Mouse (Mus musculus) heart, embryonic 11.5 days (tissue): ENCODE results near the gene Wapl. TPM values are rescaled to one million over a fixed set of nuclear protein-coding genes. Genes with fewer than 3 reads are reported as not detected.

Experiments used
- ATAC-seq: fragments of 200-750 bp; cut with Nextera tagmentation; replicated peaks from 2 replicates; pipeline ENCODE4 v1.8.0; 2017; ENCODE audit warnings: moderate library complexity; ENCODE audit not compliant: insufficient number of reproducible peaks, low FRiP score, low TSS enrichment
- H3K27ac ChIP-seq: fragments of 300-500 bp; sonication (generic); 2 replicates; pipeline ENCODE4 v1.5.1; 2014; ENCODE audit warnings: mild to moderate bottlenecking, low read depth, low read length
- H3K27me3 ChIP-seq: fragments of 300-500 bp; sonication (generic); 2 replicates; pipeline ENCODE4 v1.6.1; 2014; ENCODE audit warnings: mild to moderate bottlenecking, low read length, mixed read lengths; ENCODE audit not compliant: control insufficient read depth, insufficient read depth
- H3K36me3 ChIP-seq: fragments of 300-500 bp; sonication (generic); 2 replicates; pipeline ENCODE4 v1.6.1; 2014; ENCODE audit warnings: mild to moderate bottlenecking, low read length, moderate library complexity, mixed read lengths; ENCODE audit not compliant: control insufficient read depth, insufficient read depth
- H3K4me1 ChIP-seq: fragments of 300-500 bp; sonication (generic); 2 replicates; pipeline ENCODE4 v1.6.1; 2014; ENCODE audit warnings: low read length; ENCODE audit not compliant: control insufficient read depth, insufficient read depth
- H3K4me2 ChIP-seq: fragments of 300-500 bp; sonication (generic); 2 replicates; pipeline ENCODE4 v1.6.1; 2014; ENCODE audit warnings: mild to moderate bottlenecking, moderate library complexity
- H3K4me3 ChIP-seq: fragments of 300-500 bp; sonication (generic); 2 replicates; pipeline ENCODE4 v1.5.1; 2014; ENCODE audit warnings: low read depth, low read length
- H3K9ac ChIP-seq: fragments of 300-500 bp; sonication (generic); 2 replicates; pipeline ENCODE4 v1.6.1; 2014; ENCODE audit warnings: mild to moderate bottlenecking, low read depth, low read length, moderate library complexity
- H3K9me3 ChIP-seq: fragments of 300-500 bp; sonication (generic); replicated peaks from 2 replicates; pipeline ENCODE4 v1.6.1; 2016; ENCODE audit warnings: low read length; ENCODE audit not compliant: control insufficient read depth
- WGBS: fragments of 180-500 bp; shearing (Covaris S2); extraction: QIAGEN DNeasy Blood & Tissue Kit; methylation state at CpG from one replicate; pipeline ENCODE4 v1.1.7; 2014; ENCODE audit not compliant: insufficient replicate concordance; 5-methylcytosine and 5-hydroxymethylcytosine counted together
- polyA plus RNA-seq: library from polyadenylated mRNA; unstranded; fragments of >200 nt; fragmentation: Nextera tagmentation; extraction: Ambion mirVana; gene quantifications from 2 replicates; pipeline ENCODE4 v1.2.1, GENCODE M21; 2014

Gene Wapl
- polyA plus RNA-seq, 1 experiment from 2014 or later: 23.7 TPM

DNA sequence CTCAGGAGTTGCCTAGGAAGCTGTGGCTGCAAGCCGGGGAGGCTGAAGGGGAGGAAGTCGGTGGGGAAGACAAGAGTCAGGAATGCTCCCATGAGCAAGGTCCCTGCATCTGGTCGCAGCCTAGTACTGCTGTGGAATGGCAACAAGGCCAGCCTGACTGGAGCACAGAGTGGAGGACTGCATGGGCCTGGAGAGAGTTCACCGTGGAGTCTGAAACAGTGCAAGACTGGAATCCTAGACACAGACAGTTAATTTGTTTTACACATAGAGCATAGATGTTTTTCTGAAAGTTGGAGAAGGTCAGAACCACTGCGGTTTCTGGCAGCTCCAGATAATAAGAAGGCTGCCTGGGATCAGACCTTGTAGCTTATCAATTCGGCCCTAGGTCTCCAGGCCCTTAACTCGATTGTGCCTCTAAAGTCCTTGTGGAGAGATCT is 13.4 kb upstream of the Wapl start:
- 24% methylated on average over 7 of the region's 7 CpGs for WGBS
- Histone ChIP-seq H3K9me3 (no peaks in the 10 kb centered on the region), H3K4me2 (peak overlapping the region; percentile 95; the same call in 1 of the 2 replicates), H3K27ac (peak overlapping the region; percentile 88), H3K4me3 (no peak overlapping the region), H3K27me3 (peaks cover 9% of the 10 kb centered on the region; the same call in 1 of the 2 replicates), H3K4me1 (peaks cover 8% of the 10 kb centered on the region), H3K9ac (no peak overlapping the region), H3K36me3 (no peaks in the 10 kb centered on the region)
- peak; percentile 55 for ATAC-seq

DNA sequence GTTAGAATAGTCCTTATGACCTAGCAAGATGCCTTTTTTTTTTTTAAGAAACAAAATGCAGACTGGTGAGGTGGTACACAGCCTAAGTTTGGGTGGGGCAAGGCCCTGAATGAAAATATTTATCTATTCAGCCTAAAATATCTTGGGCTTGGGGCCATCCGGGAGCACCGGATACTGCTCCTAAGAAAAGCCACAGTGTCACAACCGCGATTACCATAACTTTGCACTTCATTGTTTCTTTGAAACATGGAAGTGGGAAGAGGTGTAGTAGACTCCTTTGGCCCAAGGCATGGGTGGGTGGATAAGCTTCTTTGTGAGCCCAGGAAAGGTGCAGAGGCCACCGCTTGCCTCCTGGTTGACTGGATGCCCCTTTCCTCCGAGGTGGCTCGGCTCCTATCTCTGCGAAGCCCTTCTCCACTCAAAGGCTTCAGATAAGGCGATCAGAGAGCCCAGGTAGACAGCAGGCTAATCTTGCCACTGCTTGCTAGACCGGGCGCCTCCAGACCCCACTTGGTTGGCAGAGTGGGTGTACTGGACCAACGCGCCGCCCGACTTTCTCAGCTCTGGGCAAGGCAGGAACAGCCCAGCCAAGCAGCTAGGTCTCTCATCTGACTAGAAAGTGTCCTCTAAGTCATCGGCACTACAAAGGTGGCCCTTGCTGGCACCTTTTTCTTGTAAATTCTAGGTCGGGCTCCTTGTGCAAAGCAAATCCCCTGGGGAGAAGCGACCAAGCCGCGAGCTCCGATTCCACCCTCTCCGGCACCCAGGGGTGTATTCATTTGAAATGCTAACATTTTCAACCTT is 12.7 kb upstream of the Wapl start:
- Histone ChIP-seq H3K4me3 (peak overlapping the region; percentile 62), H3K4me2 (peak overlapping the region; percentile 95), H3K9me3 (no peaks in the 10 kb centered on the region), H3K4me1 (peaks cover 8% of the 10 kb centered on the region), H3K9ac (peak overlapping the region; percentile 72), H3K36me3 (no peaks in the 10 kb centered on the region), H3K27ac (peak overlapping the region; percentile 88), H3K27me3 (peaks cover 9% of the 10 kb centered on the region; the same call in 1 of the 2 replicates)
- peak; percentile 23; the same call in 1 of the 2 replicates for ATAC-seq
- 7% methylated on average over 22 of the region's 22 CpGs for WGBS

- H3K4me1 ChIP-seq: peaks cover 8% of the 10 kb centered on the region
- H3K9ac ChIP-seq: peak overlapping the region; percentile 72
- peak overlapping the region; percentile 88 for H3K27ac ChIP-seq
- under 1% methylated on average over 39 of the region's 39 CpGs for WGBS
- H3K4me2 ChIP-seq: peak overlapping the region; percentile 95
- H3K9me3 ChIP-seq: no peaks in the 10 kb centered on the region
- H3K36me3 ChIP-seq: no peaks in the 10 kb centered on the region
- ATAC-seq: peak; percentile 79
- peaks cover 9% of the 10 kb centered on the region; the same call in 1 of the 2 replicates for H3K27me3 ChIP-seq
- H3K4me3 ChIP-seq: peak overlapping the region; percentile 62
Observed at GRCm38 (mm10) chr14:34661621-34662477, 11.9 kb upstream of the Wapl start.

DNA sequence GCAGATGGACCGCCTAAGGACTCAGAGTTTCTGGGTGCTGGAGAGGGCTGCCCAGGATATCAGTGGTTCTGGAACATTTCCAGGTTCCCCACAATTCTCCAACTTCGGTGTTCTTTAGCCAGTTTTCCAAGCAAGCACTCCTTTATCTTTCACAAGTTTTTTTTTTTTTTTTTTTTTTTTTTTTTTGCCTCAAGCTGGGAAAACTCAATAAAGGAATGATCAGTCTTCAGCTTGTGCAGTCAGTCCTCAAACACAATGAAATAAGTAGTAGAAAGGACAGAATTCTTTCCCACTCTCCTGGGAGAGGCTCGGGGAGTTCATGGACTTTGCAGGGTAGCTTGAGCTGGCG is 11.3 kb upstream of the Wapl start:
- peaks cover 9% of the 10 kb centered on the region; the same call in 1 of the 2 replicates for H3K27me3 ChIP-seq
- H3K4me1 ChIP-seq: peaks cover 8% of the 10 kb centered on the region
- H3K4me3 ChIP-seq: peak overlapping the region; percentile 62
- peak overlapping the region; percentile 72 for H3K9ac ChIP-seq
- WGBS: 13% methylated on average over 4 of the region's 4 CpGs
- peak overlapping the region; percentile 88 for H3K27ac ChIP-seq
- no peaks in the 10 kb centered on the region for H3K36me3 ChIP-seq
- no peak for ATAC-seq
- no peaks in the 10 kb centered on the region for H3K9me3 ChIP-seq
- H3K4me2 ChIP-seq: peak overlapping the region; percentile 95

DNA sequence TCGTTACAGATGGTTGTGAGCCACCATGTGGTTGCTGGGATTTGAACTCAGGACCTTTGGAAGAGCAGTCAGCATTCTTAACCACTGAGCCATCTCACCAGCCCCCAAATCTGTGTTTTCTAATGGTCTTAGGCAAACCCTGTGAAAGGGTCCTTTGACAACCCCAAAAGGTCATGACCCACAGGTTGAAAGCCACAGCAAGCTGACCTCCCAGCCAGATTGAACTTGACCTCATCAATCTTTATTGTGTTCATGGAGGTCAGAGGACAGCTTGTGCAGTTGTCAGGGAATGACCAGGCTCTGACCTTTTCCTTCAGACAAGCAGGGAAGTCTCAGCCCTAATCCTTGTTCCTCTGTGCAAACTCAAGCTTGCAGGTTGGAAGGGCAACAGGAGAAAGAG is 10.3 kb upstream of the Wapl start:
- no peak overlapping the region for H3K9ac ChIP-seq
- H3K4me2 ChIP-seq: no peak overlapping the region
- WGBS: 84% methylated on average over 1 of the region's 1 CpGs
- H3K27ac ChIP-seq: no peak overlapping the region
- no peak overlapping the region for H3K4me3 ChIP-seq
- no peaks in the 10 kb centered on the region for H3K36me3 ChIP-seq
- ATAC-seq: no peak
- peaks cover 8% of the 10 kb centered on the region for H3K4me1 ChIP-seq
- no peaks in the 10 kb centered on the region for H3K9me3 ChIP-seq
- H3K27me3 ChIP-seq: peaks cover 9% of the 10 kb centered on the region; the same call in 1 of the 2 replicates

GRCm38 (mm10) chr14:34669082-34669481 is 4.6 kb upstream of the Wapl start:
- no peak overlapping the region for H3K4me2 ChIP-seq
- no peaks in the 10 kb centered on the region for H3K36me3 ChIP-seq
- H3K9me3 ChIP-seq: no peaks in the 10 kb centered on the region
- 51% methylated on average over 3 of the region's 3 CpGs for WGBS
- H3K9ac ChIP-seq: no peak overlapping the region
- no peak overlapping the region for H3K4me3 ChIP-seq
- no peak for ATAC-seq
- no peak overlapping the region for H3K27ac ChIP-seq
- H3K27me3 ChIP-seq: 0 out of 2 replicates have a peak, but pooled peaks cover under 1% of the 10 kb centered on the region
- H3K4me1 ChIP-seq: peaks cover 4% of the 10 kb centered on the region; the same call in 1 of the 2 replicates

GRCm38 (mm10) chr14:34670256-34670655 is 3.5 kb upstream of the Wapl start:
- Histone ChIP-seq H3K9me3 (no peaks in the 10 kb centered on the region), H3K9ac (no peak overlapping the region), H3K4me2 (no peak overlapping the region), H3K27me3 (no peaks in the 10 kb centered on the region), H3K4me1 (peaks cover 4% of the 10 kb centered on the region; the same call in 1 of the 2 replicates), H3K4me3 (no peak overlapping the region), H3K27ac (no peak overlapping the region), H3K36me3 (no peaks in the 10 kb centered on the region)
- no peak for ATAC-seq
- WGBS: 52% methylated on average over 2 of the region's 2 CpGs

DNA sequence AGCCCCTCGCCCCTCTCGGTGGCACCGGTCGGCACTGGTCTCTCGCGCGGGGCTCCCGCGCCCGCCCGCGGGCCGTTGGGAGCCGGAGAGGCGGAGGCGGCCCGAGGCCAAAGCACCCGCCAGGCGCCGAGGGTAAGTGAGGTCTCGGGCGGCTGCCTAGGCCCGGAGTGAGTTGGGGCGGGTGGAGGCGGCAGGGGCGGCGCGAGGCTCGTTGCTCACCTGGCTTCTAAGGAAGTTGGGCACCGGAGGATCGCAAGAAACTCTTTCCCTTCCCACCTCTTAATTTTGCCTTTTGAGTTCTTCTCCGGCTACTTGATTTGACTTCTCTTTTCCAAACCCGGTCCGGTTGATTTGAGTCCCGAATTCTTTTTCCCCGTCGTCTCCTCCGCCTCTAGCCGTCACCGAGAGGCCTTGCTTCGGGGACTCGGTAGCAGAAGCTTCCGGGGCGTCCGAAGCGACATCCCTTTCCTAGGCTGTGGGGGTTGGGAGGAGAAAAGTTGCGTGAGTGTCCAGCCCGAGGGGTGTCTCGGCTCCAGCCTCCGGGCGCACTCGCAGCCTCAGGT is 582 bp downstream of the Wapl start:
- Histone ChIP-seq H3K27me3 (no peaks in the 10 kb centered on the region), H3K4me1 (peaks cover 7% of the 10 kb centered on the region; the same call in 1 of the 2 replicates), H3K4me3 (peak overlapping the region; percentile 99), H3K9ac (peak overlapping the region; percentile 98), H3K4me2 (peak overlapping the region; percentile 94), H3K27ac (peak overlapping the region; percentile 94), H3K36me3 (no peaks in the 10 kb centered on the region), H3K9me3 (no peaks in the 10 kb centered on the region)
- peak; percentile 67 for ATAC-seq
- WGBS: under 1% methylated on average over 48 of the region's 52 CpGs
